Mouse (Mus musculus) limb, embryonic 14.5 days (tissue): ENCODE data around the gene Gm266. TPM values are rescaled to one million over a fixed set of nuclear protein-coding genes. Genes with fewer than 3 reads are reported as not detected.

Source experiments
- ATAC-seq: fragments of 200-750 bp; cut with Nextera tagmentation; 2 replicates; pipeline ENCODE4 v1.8.0; 2017; ENCODE audit warnings: low read depth, moderate number of reproducible peaks, moderate TSS enrichment; ENCODE audit not compliant: low FRiP score
- DNase-seq: peaks from one replicate; pipeline ENCODE4 v3.0.0-alpha.2; 2015; ENCODE audit warnings: low spot score
- H3K27ac ChIP-seq: fragments of 300-500 bp; sonication (generic); replicated peaks from 2 replicates; pipeline ENCODE4 v1.5.1; 2014; ENCODE audit warnings: low read depth, mild to moderate bottlenecking, low read length, moderate library complexity, mixed read lengths
- H3K27me3 ChIP-seq: fragments of 300-500 bp; sonication (generic); 2 replicates; pipeline ENCODE4 v1.6.1; 2014; ENCODE audit warnings: low read length, mixed read lengths; ENCODE audit not compliant: control insufficient read depth, insufficient read depth
- H3K36me3 ChIP-seq: fragments of 300-500 bp; sonication (generic); 2 replicates; pipeline ENCODE4 v1.6.1; 2014; ENCODE audit warnings: mild to moderate bottlenecking, low read length, moderate library complexity, mixed read lengths; ENCODE audit not compliant: control insufficient read depth, insufficient read depth
- H3K4me1 ChIP-seq: fragments of 300-500 bp; sonication (generic); 2 replicates; pipeline ENCODE4 v1.6.1; 2014; ENCODE audit warnings: antibody characterized with exemption, low read length, mixed read lengths; ENCODE audit not compliant: control insufficient read depth, insufficient read depth
- H3K4me2 ChIP-seq: fragments of 300-500 bp; sonication (generic); replicated peaks from 2 replicates; pipeline ENCODE4 v1.6.1; 2014; ENCODE audit warnings: low read depth, mild to moderate bottlenecking, low read length, moderate library complexity; ENCODE audit not compliant: severe bottlenecking
- H3K4me3 ChIP-seq: fragments of 300-500 bp; sonication (generic); replicated peaks from 2 replicates; pipeline ENCODE4 v1.5.1; 2014; ENCODE audit warnings: low read length
- H3K9ac ChIP-seq: fragments of 300-500 bp; sonication (generic); 2 replicates; pipeline ENCODE4 v1.6.1; 2014; ENCODE audit warnings: mild to moderate bottlenecking, low read depth, low read length, moderate library complexity; ENCODE audit not compliant: severe bottlenecking
- H3K9me3 ChIP-seq: fragments of 300-500 bp; sonication (generic); 2 replicates; pipeline ENCODE4 v1.6.1; 2016; ENCODE audit warnings: low read length; ENCODE audit not compliant: control insufficient read depth
- POLR2A ChIP-seq: fragments of 200-500 bp; IDR thresholded peaks from 2 replicates; pipeline ENCODE4 v1.8.0; 2012; ENCODE audit warnings: inconsistent platforms, mild to moderate bottlenecking, moderate library complexity, borderline replicate concordance; ENCODE audit not compliant: insufficient read depth, insufficient read length; ENCODE audit errors: extremely low read depth
- WGBS: fragments of 180-500 bp; shearing (Covaris S2); extraction: QIAGEN DNeasy Blood & Tissue Kit; methylation state at CpG from one replicate; pipeline ENCODE4 v1.1.7; 2014; 5-methylcytosine and 5-hydroxymethylcytosine counted together
- polyA plus RNA-seq, 2 experiments: library from polyadenylated mRNA; depleted of rRNA in 1 of 2; stranded (reverse) in 1 of 2; unstranded in 1 of 2; fragments of >200 nt; fragmentation: Nextera tagmentation in 1 of 2; extraction: Ambion mirVana in 1 of 2; gene quantifications; 2 replicates each; pipeline versions ENCODE4 v1.2.1 to v1.2.3; 2012 to 2014

The Gm266 gene
- polyA plus RNA-seq, 2 experiments, result 14.7 to 14.8 TPM

- Histone ChIP-seq H3K4me3 (no peak overlapping the region), H3K27ac (no peak overlapping the region), H3K4me1 (peaks cover under 1% of the 10 kb centered on the region), H3K9me3 (no peaks in the 10 kb centered on the region), H3K36me3 (no peaks in the 10 kb centered on the region), H3K4me2 (no peak overlapping the region), H3K9ac (no peak overlapping the region), H3K27me3 (peaks cover 15% of the 10 kb centered on the region)
- DNase-seq, result no peak
- WGBS, result 77% methylated on average over 2 of the region's 2 CpGs
- TF ChIP-seq POLR2A, result no peak
- ATAC-seq, result no peak
These were observed 5.7 kb downstream of the Gm266 start for GRCm38 (mm10) chr12:111479917-111480316.

DNA sequence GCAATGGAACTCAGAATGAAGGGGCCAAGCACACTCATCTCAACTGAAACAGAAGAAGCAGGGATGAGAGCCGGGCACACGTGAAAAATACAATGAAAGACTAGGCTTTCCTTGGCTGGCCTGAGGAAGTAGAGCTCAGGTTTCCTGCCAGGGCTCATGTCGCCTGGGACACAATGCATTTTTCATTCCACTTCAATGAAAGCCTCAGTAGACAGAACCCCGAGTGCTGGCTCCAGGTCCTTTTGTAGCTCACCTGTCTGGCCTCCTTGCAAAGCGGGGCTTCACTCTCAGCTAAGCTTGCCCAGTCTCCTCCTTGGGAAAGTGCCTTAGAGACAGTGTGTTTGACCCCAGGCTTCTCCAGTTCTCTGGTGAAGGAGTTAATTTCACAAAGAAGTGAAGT is 6.7 kb downstream of the Gm266 start:
- WGBS, result 58% methylated on average over 5 of the region's 5 CpGs
- TF ChIP-seq POLR2A, result no peak
- no peak for ATAC-seq
- Histone ChIP-seq H3K36me3 (no peaks in the 10 kb centered on the region), H3K4me1 (no peaks in the 10 kb centered on the region; the same call in 1 of the 2 replicates), H3K4me3 (no peak overlapping the region), H3K9ac (no peak overlapping the region), H3K4me2 (no peak overlapping the region), H3K27me3 (peaks cover 5% of the 10 kb centered on the region; the same call in 1 of the 2 replicates), H3K9me3 (no peaks in the 10 kb centered on the region), H3K27ac (no peak overlapping the region)
- DNase-seq, result no peak

DNA sequence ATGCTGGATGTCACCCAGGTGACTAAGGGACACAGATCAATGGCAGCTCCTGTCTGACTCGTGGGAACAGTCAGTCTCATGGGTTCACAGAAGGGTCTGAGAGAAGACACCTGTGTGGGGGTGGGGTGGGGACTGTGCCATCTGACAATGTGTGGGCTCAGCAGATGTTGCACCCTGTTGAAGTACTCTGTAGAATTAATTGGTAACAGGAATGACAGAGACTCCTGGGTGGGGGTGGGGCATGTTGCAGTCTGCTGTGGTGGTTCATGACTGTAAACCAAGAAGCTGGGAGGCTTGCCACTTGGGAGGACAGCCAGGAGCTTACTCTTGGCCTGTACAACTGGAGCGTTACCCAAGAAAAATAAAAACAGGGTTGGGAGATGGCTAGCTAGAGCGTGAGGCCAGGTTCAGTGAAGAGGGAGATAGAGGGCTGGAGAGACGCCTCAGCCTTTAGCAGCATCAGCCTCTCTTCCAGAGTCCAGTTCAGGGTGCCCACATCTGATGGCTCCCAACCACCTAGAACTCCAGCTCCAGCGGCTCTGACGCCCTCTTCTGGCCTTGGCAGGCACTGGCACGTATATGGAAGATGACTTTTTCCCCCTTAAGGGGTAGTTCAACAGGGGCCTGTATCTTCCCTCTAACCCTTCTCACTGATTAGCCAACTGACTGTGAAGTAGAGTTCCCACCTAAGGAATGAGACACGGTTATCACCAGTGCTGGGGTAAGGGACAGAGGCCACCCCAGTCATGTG is 10.6 kb downstream of the Gm266 start:
- H3K4me1 ChIP-seq, result no peaks in the 10 kb centered on the region; the same call in 1 of the 2 replicates
- TF ChIP-seq POLR2A, result no peak
- no peaks in the 10 kb centered on the region for H3K9me3 ChIP-seq
- no peak for ATAC-seq
- no peak overlapping the region for H3K27ac ChIP-seq
- no peak overlapping the region for H3K4me3 ChIP-seq
- DNase-seq, result peak; percentile 79
- H3K36me3 ChIP-seq, result no peaks in the 10 kb centered on the region
- no peak overlapping the region for H3K9ac ChIP-seq
- WGBS, result 45% methylated on average over 8 of the region's 8 CpGs
- H3K27me3 ChIP-seq, result no peaks in the 10 kb centered on the region
- no peak overlapping the region for H3K4me2 ChIP-seq

DNA sequence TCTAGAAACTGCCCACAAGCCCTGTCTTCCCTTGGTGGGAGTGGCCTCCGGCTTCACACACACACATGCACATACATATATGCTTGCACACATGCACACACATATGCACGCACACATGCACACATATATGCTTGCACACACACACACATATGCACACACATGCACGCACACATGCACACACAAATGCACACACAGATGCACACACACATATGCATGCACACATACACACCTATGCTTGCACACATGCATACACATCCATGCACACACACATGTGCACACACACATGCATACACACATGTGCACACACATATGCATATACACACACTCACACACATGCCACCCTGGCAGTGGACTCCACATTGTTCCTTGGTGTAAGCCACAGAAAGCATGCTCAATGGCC is 11.2 kb downstream of the Gm266 start:
- no peak for TF ChIP-seq POLR2A
- 92% methylated on average over 3 of the region's 3 CpGs for WGBS
- no peaks in the 10 kb centered on the region for H3K9me3 ChIP-seq
- H3K27ac ChIP-seq, result no peak overlapping the region
- H3K27me3 ChIP-seq, result no peaks in the 10 kb centered on the region
- H3K4me2 ChIP-seq, result no peak overlapping the region
- no peak for ATAC-seq
- H3K4me1 ChIP-seq, result no peaks in the 10 kb centered on the region; the same call in 1 of the 2 replicates
- H3K36me3 ChIP-seq, result no peaks in the 10 kb centered on the region
- no peak overlapping the region for H3K9ac ChIP-seq
- no peak for DNase-seq
- H3K4me3 ChIP-seq, result no peak overlapping the region

- no peak overlapping the region for H3K9ac ChIP-seq
- ATAC-seq (no peak), DNase-seq (no peak)
- H3K36me3 ChIP-seq, result no peaks in the 10 kb centered on the region
- H3K4me1 ChIP-seq, result no peaks in the 10 kb centered on the region; the same call in 1 of the 2 replicates
- H3K27ac ChIP-seq, result no peak overlapping the region
- H3K4me2 ChIP-seq, result no peak overlapping the region
- no peak overlapping the region for H3K4me3 ChIP-seq
- no peak for TF ChIP-seq POLR2A
- 70% methylated on average over 5 of the region's 5 CpGs for WGBS
- no peaks in the 10 kb centered on the region for H3K9me3 ChIP-seq
- no peaks in the 10 kb centered on the region for H3K27me3 ChIP-seq
These were observed 12.7 kb downstream of the Gm266 start for GRCm38 (mm10) chr12:111472886-111473285.
